Mouse (Mus musculus) B cell, adult 2 months (primary cell): ENCODE measurements around the gene Ifnab.

Source experiments
- DNase-seq, 2 experiments: peaks; one replicate each; pipeline ENCODE4 v3.0.0; 2022

Ifnab gene

GRCm38 (mm10) chr4:88655461-88655860 lies 35.7 kb downstream of the Ifnab start:
- no peak for DNase-seq

- no peak for DNase-seq
Measured at GRCm38 (mm10) chr4:88653644-88654043, 37.5 kb downstream of the Ifnab start.

- DNase-seq: no peak
Measured at GRCm38 (mm10) chr4:88644359-88644758, 46.8 kb downstream of the Ifnab start, which contains the start of gene Ifna13. TSS of gene Ifna13 (minus strand) at chr4:88644459.

GRCm38 (mm10) chr4:88642526-88642925 lies 48.6 kb downstream of the Ifnab start:
- no peak for DNase-seq

- DNase-seq: peak; percentile 96 to 98
Measured at GRCm38 (mm10) chr4:88641077-88641831, 49.9 kb downstream of the Ifnab start.

GRCm38 (mm10) chr4:88640704-88641076 lies 50.5 kb downstream of the Ifnab start:
- no peak for DNase-seq
